Mouse (Mus musculus) olfactory bulb, adult 2 months (tissue): Measurements from ENCODE around the gene Bok.

Experiments used
- CTCF ChIP-seq: fragments of 200-500 bp; IDR thresholded peaks from 2 replicates; pipeline ENCODE4 v1.5.1; 2012; ENCODE audit warnings: low read depth, mild to moderate bottlenecking, low read length, moderate library complexity; ENCODE audit not compliant: insufficient read depth
- POLR2A ChIP-seq: fragments of 200-500 bp; IDR thresholded peaks from 2 replicates; pipeline ENCODE4 v1.6.1; 2012; ENCODE audit warnings: mild to moderate bottlenecking, low read depth, low read length, moderate library complexity; ENCODE audit not compliant: insufficient read depth

GRCm38 (mm10) chr1:93691106-93691505 lies 5.6 kb downstream of the Bok start:
- TF ChIP-seq CTCF (no peak), POLR2A (no peak)
